Mouse (Mus musculus) cerebellum, postnatal 10 days (tissue): ENCODE measurements around the gene Spen.

Experiments
- DNase-seq, 2 experiments: peaks; one replicate each; pipeline ENCODE4 v3.0.0; 2021; ENCODE audit warnings: mixed read lengths in 2 of 2

Spen gene

DNA sequence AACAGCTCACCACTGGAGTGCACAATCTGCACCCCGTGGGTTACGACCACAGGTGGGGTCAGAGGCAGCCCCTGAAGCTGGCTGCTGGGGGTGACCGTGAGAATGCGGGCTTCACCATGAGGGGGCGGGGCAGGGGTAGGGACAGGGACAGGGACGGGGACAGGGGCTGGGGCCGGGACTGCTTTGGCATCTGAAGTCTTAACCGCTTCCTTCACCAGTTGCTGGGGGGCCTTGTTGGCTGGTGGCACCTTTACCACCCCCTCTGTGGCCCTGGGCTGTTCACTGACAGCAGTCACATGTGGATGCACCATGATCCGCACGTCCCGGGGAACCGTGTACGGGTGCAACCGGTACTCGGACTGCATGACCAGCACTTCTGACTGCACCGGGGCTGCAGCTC, 66.9 kb downstream of the Spen start:
- peak in 1 of 2 experiments; percentile 20 for DNase-seq

DNA sequence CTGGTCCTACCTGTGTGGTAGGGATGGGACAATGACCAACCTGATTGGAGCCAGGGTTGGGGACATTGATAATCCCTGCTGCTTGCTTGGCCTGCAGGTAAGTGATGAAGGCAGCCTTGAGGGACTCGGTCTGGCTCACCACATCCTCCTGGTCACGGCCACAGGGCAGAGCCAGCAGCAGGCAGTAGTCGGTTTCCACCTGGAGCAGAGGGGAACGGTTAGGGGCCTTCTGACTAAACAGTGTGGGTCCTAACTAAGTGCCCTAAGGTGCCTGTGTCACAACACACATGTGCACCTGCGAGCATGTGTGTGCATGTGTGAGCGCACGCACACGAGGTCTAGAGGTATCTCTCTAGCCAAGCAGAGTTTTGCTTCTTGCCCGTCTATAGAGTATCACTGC, 69.1 kb downstream of the Spen start:
- DNase-seq: no peak

DNA sequence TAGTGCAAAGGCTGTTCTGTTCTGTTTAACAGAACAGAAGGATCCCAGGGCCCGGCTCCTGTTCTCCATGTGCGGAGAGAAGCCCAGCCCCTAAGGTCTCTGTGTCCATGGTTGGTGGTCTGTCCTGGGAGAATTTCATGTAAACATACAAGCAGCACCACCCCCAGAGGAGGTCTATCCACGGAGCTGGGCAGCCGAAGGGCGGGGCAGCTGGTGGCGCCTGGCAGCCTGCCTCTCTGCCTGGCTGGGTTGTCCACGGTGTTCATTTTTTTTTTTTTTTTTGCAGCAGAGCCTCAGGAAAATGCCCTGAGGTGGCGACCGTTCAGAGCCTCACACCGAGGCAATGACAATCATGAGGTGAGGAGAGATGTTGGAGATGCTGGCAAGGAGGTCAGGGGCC, 69.8 kb downstream of the Spen start:
- peak; percentile 81 for DNase-seq

DNA sequence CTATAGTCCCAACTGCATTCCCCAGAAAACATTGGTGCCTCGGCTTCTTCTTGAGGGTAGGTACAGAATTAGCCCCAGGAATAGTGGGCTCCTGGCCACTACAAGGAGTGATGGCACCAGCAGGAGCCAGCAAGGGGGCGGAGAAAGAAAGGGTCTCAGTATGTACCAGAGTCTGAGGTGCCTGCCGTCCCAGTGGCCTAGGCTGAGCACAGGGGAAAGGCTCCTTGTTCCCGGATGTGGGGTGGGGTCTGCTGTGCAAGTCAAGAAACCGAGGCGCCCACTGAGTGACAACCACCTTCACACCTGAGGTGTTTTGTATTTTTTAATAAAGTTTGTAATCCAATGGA, 70.8 kb downstream of the Spen start:
- DNase-seq: no peak

DNA sequence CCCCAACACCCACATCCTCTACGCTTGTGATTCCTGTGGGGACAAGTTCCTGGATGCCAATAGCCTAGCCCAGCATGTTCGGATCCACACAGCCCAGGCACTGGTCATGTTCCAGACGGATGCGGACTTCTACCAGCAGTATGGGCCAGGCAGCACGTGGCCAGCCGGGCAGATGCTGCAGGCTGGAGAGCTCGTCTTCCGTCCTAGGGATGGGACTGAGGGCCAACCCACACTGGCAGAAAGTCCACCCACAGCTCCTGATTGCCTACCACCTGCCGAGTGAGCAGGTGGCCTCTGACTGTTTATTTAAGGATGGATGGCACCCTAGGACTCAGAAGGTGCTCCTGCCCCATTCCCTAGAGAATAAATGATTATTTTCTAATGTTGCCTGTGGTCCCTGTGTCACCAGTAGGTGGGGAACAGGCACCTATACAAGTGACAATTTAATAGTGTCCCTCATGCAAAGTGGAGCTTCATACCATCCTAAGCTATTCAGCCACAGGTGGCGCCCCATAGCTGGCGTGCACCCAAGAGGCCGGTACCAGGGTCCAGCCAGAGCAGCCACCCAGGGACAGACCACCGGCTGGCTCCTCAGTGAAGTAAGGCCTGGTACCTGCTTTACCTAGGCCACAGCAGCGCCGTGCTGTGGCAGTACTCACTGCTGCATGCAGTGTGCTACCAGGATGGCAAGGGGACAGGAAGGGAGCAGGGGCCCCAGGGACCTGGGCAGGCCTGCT, 71.4 kb downstream of the Spen start:
- peak; percentile 53 to 54 for DNase-seq

DNA sequence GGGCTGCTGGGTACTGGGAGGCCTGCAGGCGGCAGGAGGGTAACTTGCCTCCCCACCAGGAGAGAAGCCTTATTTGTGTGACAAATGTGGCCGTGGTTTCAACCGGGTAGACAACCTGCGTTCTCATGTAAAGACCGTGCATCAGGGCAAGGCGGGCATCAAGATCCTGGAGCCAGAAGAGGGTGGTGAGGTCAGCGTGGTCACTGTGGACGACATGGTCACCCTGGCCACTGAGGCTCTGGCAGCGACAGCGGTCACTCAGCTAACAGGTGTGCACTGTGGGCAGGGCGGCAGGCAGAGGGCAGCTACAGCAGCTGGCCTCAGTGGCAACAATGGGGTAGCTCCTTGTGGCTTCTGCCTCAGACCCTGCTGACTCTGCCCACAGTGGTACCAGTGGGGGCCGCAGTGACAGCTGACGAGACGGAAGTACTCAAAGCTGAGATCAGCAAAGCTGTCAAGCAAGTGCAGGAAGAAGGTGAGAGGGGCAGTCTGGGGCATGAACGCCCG, 72.1 kb downstream of the Spen start:
- no peak for DNase-seq

DNA sequence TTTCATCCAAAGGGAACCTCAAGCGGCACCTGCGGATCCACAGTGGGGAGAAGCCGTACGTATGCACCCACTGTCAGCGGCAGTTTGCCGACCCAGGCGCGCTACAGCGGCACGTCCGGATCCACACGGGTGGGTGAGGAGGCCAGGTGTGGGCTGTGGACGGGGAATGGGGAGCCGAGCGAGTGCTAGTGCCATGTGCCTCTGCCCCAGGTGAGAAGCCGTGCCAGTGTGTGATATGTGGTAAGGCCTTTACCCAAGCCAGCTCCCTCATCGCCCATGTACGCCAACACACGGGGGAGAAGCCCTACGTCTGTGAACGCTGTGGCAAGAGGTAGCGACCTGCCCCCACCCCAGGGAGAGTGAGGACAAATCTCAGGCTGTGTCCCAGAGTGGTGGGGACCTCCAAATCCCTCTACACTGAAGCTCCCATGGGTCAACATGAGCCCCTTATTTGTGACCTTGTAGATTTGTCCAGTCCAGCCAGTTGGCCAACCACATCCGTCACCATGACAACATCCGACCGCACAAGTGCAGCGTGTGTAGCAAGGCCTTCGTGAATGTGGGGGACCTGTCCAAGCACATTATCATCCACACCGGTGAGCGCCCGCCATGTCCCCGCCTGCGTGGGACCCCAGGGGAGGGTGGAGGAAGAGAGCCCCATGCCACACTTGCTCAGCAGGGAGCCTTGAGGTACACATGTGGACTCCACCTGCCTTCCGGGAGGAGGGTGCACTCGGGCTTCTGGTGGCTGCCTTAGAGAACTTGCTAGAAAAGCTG, 72.7 kb downstream of the Spen start:
- DNase-seq: peak; percentile 36 to 44

DNA sequence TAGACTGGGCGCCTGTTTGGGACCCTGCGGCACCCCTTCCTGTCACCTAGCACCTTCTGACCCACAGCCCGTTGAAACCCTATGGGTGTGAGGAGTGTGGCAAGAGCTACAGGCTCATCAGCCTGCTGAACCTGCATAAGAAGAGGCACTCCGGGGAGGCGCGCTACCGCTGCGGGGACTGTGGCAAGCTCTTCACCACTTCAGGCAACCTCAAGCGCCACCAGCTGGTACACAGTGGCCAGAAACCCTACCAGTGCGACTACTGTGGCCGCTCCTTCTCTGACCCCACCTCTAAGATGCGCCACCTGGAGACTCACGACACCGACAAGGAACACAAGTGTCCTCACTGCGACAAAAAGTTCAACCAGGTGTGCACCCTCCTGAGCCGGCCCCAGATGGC, 73.7 kb downstream of the Spen start:
- no peak for DNase-seq

DNA sequence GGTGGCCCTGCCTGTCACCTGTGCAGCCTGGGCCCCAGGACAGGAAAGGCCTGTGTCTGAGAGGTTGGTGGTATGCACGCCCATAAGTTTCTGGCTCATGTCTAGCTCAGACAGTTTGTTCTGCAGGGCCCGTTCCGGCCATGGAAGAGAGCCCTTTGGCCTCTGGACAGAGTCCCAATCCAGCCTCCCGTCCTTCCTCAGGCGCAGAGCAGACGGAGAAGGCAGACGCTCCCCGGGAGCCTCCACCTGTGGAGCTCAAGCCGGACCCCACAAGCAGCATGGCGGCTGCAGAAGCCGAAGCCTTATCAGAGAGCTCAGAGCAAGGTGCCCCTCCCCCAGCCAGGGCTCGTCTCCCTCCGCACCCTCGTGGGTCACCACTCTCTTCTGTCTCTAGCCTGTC, 74.9 kb downstream of the Spen start:
- peak in 1 of 2 experiments; percentile 28 for DNase-seq

DNA sequence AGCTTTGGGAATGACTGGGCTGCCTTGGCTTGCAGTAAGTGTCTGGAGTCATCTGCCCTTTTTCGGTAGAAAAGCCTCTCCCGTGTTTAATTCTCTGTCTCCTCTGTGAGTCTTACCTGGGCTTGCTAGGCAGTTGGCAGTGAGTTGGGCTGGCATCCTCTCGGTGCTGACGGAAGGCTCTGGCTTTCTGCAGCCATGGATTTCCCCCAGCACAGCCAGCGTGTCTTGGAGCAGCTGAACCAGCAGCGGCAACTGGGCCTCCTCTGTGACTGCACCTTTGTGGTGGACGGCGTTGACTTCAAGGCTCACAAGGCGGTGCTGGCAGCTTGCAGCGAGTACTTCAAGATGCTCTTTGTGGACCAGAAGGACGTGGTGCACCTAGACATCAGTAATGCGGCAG, 76.8 kb downstream of the Spen start:
- peak; percentile 36 to 47 for DNase-seq

DNA sequence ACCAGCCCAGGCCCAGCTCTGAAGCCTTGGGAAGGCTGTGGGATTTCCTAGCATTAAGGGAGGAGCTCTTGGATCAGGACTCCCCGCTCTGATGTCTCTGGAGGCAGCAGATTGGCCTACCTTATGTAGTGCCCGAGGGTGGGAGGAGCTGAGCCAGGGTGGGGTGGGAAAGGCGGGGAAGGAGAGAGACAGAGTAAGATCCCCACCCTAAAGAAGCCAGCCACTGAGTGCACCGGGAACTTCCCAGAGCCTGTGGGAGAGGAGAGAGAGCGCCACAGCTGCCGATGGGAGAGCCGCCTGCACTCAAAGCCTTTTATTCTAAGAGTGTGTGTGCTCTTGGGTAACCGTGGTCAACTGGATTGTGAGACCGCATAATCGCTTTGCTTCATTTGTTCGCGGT, 77.3 kb downstream of the Spen start:
- peak in 1 of 2 experiments; percentile 34 for DNase-seq

DNA sequence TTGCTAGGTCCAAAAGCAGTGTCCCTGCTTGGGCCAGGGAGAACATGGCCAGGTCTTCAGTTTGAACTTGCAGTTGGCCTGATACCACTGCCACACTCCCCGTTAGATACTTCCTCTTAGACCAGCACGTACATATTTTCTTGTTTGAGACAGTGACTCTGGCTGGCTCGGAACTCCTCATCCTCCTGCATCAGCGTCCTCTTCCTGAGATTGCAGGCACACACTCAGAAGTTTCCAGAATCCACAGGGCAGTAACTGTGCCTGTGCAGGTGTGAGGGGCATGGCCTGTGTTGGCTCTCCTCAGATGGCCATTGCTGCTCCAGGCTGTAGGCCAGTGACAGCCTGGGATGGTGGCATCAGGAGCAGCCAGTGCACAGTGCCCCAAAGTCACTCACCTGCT, 77.9 kb downstream of the Spen start:
- DNase-seq: no peak

DNA sequence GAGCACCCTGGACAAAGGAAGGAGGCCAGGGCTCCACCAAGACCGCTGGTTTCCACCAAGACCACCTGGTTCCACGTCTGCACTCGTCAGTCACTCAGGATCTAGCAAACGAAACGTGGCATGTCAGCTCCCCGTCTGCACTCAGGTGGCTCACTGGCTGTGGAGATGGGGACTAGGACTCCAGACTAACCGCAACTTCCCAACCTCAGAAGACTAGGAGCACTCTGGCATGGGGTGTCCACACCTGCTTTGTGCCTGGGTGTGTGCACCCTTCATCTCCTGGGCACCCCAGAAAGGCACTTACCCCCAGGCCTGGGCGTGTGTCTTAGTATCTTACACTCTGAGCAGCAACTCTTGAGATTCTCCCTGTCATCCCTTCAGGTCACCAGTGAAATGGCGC, 78.6 kb downstream of the Spen start:
- DNase-seq: no peak

DNA sequence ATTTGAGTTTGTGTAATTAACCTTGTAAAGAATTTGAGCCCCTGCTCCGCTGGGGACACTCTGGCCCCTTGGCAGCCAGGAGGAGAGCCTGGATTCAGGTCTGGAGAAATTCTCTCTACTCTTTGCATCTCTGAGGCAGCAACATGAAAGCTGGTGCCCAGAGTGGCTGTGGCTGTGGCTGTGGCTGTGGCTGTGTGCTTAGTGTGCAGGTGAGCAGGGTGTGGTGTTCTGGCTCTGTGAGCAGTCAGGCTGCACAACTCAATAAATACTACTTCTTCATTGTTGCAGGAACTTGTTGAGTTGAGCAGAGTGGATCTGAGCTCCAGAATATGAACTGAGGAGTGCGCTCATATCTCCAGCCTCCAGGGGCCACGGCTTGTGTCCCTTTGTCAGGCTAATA, 79.5 kb downstream of the Spen start:
- DNase-seq: no peak

DNA sequence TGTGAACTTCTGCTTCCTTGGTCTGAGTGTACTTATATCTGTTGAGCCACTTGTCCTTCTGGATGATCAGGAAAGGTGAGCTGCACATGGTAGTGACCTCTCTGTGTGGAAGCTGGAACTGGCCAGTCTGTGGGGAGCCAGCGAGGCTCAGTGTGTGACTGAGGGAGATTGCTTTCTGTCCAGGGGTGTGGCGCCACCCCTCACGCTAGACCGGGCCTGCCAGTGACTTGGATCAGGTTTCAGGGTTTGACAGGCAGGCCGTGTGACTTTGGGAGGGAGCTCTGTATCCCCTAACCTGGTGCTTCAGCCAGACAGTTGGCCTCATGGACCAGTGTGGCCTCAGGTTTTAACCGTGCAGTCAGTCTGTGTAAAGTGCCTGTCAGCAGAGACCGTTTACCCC, 80.2 kb downstream of the Spen start:
- no peak for DNase-seq

DNA sequence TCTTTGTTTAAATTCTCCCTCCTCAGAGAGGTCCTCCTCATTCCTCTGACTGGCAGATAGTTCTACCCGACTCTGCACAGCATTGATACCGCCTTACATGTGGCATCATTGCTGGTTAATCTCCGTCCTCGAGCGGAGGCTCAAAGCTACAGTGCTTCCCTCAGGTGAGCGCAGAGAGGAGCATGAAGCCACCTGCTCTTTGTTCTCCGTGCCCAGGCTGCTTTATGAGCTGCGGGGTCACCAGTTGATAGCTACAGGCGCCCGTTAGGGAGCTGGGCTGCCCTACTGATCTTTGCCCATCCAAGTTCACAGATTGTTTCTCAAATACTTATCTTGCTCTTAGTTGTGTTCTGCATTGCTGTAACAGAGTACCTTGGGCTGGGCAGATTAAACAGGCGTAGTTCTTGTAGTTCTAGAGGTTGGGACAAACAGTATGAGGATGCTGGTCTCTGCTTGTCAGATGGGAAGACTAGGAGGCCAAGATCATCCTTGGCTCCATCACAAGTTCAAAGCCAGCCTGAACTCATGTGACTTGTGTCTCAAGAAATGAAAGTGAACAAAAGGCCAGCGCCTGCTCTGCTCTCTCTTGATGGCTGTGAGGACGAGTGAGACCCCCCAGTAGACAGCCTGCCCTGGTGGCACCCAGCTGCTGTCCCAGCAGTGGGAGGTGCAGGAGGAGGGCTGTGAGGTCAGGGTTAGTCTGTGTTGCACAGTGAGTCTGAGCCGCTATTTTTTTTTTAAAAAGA, 82.0 kb downstream of the Spen start:
- no peak for DNase-seq

DNA sequence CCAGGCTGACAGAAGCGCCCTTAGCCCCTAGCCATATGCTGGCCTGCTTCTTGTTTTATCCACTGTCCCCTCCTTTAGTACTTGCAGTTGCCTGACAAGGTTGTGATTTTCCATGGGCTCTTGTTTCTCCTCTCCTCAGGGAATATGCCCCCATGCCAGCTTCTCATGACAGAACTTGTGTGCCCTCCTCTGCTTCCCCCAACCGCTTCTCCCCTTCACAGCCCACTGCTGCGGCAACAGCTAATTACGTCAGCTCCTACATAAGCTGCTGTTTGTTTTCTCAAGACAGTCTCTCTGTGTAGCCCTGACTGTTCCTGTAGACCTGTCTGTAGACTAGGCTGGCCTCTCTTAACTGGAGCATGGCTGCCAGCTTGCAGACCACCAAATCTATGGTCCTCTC, 82.9 kb downstream of the Spen start:
- peak; percentile 30 for DNase-seq

DNA sequence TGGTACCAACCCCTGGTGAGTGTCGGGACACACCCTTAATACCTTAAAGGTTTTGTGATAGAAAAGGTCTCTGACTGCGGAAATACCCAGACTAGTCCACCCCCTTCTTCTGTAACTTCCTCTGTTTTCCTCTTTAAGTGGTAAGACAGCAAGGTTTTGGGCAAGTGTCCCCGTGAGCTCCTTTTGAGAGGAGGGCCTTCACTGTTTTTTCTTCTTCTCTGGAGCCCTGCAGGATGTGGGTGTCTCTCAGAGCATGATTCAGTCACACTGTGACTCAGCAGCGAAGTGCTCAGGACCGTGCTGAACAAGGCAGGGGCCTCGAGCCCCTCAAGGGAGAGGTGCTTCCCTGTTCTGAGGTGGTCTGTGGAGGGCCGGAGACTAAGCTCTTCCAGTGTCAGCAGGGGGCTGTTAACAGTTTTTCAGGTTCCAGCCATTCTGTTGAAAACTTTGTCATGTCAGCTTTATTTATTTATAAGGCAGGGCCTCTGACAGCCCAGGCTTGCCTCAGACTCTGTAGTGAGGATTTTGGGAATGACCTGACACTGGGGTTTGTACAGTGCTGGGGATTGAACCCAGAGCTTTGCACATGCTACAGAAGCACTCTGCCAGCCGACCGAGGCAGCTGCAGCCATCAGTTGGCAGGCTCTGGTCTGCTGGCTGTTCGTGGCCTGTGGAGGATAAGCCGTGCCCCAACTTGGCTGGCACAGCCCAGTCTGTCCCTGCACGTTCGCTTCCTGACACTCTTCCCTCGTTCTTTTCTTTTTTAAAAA, 83.6 kb downstream of the Spen start:
- peak; percentile 67 to 72 for DNase-seq

DNA sequence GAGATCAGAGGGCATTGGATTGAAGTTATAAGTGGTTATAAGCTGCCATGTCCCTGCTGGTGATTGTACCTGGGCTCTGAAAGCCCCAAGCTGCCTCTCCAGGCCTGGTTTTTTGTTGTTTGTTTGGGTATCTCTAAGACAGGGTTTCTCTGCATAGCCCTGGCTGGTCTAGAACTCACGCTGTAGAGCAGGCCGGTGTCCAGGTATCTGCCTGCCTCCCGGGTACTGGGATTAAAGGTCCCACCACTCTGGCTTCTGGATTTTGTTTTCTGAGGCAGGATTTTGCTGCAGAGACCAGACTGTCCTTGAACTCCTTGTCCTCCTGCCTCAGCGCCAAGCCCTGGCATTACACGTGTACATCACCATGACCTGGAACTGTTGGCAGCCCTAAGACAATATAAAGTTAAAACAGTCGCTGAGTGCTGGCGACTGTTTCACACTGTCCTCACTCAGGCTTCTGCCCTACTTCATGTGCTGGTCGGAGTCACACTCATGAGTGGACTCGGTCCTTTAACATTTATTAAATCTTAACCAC, 86.4 kb downstream of the Spen start:
- no peak for DNase-seq

DNA sequence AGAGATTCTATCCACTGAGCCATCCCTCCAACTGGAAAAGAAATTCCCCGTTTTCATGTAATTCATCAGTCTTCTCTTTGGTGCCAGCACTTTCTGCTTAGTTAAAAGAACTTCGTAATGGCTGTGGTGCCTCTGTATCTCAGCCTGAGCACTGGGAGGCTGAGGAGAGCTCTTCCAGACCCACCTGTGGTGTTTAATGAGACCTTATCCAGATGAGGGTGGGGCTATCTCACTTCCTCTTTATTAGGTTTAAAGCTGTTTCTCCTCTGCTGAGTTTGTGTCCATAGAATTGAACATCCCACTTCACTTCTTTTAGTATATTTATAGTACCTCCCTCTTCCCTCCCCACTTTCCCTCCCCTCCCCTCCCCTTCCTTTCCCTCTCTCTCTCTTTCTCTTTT, 87.1 kb downstream of the Spen start:
- no peak for DNase-seq

DNA sequence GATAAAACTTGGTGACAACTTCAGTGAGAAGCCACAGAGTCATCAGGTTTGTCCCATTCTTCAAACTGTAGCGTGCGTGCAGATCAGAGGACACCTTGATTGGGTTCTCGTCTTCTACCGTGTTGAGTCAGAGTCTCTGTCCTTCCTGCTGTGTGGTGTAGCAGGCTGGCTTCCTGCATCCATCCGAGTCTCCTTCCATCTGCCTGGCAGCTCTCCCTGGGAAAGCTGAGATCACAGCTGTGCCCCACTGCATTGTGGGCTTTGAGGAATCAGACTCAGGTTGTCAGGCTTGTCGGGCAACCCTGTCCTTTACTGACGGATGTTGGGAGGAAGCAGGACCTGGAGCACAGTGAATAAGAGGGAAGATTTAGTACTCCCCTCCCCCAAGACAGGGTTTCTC, 92.2 kb downstream of the Spen start:
- no peak for DNase-seq

DNA sequence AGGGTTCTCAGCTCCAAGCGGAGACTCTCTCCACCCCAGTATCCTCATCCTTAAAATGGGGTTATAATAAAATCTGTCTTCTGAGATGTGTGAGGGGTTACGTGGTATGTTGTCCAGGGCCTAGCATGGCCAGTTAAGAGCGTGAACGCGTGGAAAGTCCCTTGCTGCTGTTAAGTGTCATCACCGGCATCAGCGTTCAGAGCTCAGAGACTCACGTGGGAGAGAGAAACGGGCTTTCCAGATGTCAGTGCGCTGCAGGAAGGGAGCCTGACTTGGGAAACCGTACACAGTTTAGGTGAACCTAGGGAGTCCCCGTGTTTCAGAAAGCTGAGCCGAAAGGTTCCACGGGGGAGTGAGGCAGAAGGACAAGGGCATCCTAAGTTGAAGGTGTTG, 93.1 kb downstream of the Spen start:
- DNase-seq: no peak
